Mouse (Mus musculus) lung, adult 2 months (tissue): ENCODE data around the gene Casq2. TPM values are rescaled to one million over a fixed set of nuclear protein-coding genes. Genes with fewer than 3 reads are reported as not detected.
"Not testable (repeated sequence)": the region's sequence is repeated elsewhere in the genome, so short reads cannot be mapped to it uniquely, and the experiment has no call there.

Experiments
- DNase-seq: peaks from one replicate; pipeline ENCODE4 v3.0.0; 2022
- H3K4me1 ChIP-seq: fragments of 200-500 bp; 2 replicates; pipeline ENCODE4 v1.6.1; 2011; ENCODE audit warnings: low read length; ENCODE audit not compliant: control insufficient read depth, insufficient read depth
- H3K4me3 ChIP-seq: fragments of 200-500 bp; replicated peaks from 2 replicates; pipeline ENCODE3; 2011; ENCODE audit warnings: low read depth, mild to moderate bottlenecking, control low read depth, low read length; ENCODE audit errors: extremely low read depth
- CTCF ChIP-seq: fragments of 200-500 bp; IDR thresholded peaks from 2 replicates; pipeline ENCODE4 v1.5.1; 2011; ENCODE audit warnings: mild to moderate bottlenecking, low read length, control low read depth; ENCODE audit not compliant: insufficient read depth
- POLR2A ChIP-seq: fragments of 200-500 bp; IDR thresholded peaks from 2 replicates; pipeline ENCODE4 v1.6.1; 2011; ENCODE audit warnings: low read depth, mild to moderate bottlenecking, control low read depth, low read length, borderline replicate concordance; ENCODE audit errors: extremely low read depth
- WGBS: fragments of 180-500 bp; shearing (Covaris S2); methylation state at CpG from one replicate; pipeline ENCODE4 v1.1.7; 2018; 5-methylcytosine and 5-hydroxymethylcytosine counted together
- polyA plus RNA-seq: library from polyadenylated mRNA; depleted of rRNA; stranded (reverse); fragments of >200 nt; gene quantifications from 2 replicates; pipeline ENCODE4 v1.2.3, GENCODE M21; 2012

The Casq2 gene
- polyA plus RNA-seq, 1 experiment: 10.3 TPM

DNA sequence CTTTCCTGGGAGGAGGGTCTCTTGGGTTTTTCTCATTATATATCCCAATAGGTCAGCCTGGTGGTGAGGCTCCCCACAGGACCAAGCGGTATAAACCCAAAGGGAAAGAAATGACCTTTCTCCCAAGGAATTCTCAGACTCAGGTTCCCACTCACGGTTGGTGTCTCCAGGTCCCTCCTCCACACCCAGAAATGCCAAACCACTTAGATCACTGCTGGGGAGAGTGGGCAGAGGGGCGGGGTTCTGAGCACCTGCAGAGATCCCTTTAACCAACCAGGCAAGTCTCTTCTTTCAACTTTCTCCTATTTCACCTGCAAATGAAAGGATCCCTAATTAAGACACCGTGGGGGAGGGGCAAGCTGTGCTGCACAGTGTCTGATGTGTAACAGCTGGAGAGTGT, 66.7 kb downstream of the Casq2 start:
- Histone ChIP-seq H3K4me1 (peaks cover 2% of the 10 kb centered on the region; the same call in 1 of the 2 replicates), H3K4me3 (no peak overlapping the region)
- no peak for TF ChIP-seq POLR2A
- no peak for TF ChIP-seq CTCF
- peak; percentile 20 for DNase-seq
- 42% methylated on average over 4 of the region's 4 CpGs for WGBS

DNA sequence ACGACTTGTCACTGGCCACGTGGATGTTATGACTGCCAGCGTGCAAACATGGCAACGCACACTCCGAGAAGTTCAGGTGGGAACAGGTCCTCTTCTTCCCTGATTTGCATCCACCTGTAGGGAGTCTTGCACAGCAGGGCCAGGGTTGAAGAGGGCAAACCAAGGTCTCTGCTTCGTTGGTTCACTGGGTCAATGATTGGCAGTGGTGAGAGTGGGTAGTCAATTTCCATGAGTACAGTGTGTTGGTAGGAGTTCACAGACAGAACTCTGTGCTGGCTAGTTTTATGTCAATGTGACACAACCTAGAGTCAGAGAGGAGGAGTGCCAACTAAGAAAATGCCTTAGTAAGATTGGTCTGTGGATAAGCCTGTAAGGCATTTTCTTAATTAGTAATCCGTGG, 67.9 kb downstream of the Casq2 start:
- WGBS: 86% methylated on average over 7 of the region's 7 CpGs
- no peak for DNase-seq
- no peak overlapping the region for H3K4me3 ChIP-seq
- H3K4me1 ChIP-seq: peaks cover 2% of the 10 kb centered on the region; the same call in 1 of the 2 replicates
- TF ChIP-seq CTCF: no peak
- TF ChIP-seq POLR2A: no peak

DNA sequence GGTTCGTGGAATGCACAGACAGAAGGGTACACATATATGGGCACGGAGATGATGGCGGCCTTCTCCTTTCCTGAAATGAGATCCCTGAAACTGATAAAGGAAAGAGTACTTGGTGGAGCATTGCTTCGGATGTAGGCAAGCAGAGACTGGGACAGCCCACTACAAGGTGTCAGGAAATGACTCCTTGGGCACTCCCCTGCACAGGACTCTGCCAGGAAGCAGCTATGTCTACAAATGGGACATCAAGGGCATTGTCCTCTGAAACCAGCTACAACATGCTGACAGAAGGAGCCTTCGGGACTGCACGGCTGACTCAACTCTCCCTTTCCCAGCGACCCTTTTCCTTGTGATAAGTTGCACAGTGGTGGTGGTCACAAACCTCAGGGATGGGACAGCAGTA, 70.5 kb downstream of the Casq2 start:
- DNase-seq: no peak
- H3K4me1 ChIP-seq: peaks cover 4% of the 10 kb centered on the region; the same call in 1 of the 2 replicates
- no peak overlapping the region for H3K4me3 ChIP-seq
- WGBS: 53% methylated on average over 7 of the region's 7 CpGs
- TF ChIP-seq CTCF (no peak), POLR2A (no peak)

GRCm38 (mm10) chr3:102157652-102158051, 71.4 kb downstream of the Casq2 start:
- peaks cover 4% of the 10 kb centered on the region; the same call in 1 of the 2 replicates for H3K4me1 ChIP-seq
- WGBS: 69% methylated on average over 6 of the region's 6 CpGs
- no peak for DNase-seq
- H3K4me3 ChIP-seq: no peak overlapping the region
- TF ChIP-seq POLR2A (no peak), CTCF (no peak)

- no peak for TF ChIP-seq CTCF
- TF ChIP-seq POLR2A: no peak
- WGBS: 65% methylated on average over 14 of the region's 14 CpGs
- DNase-seq: no peak
- peaks cover 4% of the 10 kb centered on the region; the same call in 1 of the 2 replicates for H3K4me1 ChIP-seq
- no peak overlapping the region for H3K4me3 ChIP-seq
Measured at GRCm38 (mm10) chr3:102158759-102159422, 72.7 kb downstream of the Casq2 start.

DNA sequence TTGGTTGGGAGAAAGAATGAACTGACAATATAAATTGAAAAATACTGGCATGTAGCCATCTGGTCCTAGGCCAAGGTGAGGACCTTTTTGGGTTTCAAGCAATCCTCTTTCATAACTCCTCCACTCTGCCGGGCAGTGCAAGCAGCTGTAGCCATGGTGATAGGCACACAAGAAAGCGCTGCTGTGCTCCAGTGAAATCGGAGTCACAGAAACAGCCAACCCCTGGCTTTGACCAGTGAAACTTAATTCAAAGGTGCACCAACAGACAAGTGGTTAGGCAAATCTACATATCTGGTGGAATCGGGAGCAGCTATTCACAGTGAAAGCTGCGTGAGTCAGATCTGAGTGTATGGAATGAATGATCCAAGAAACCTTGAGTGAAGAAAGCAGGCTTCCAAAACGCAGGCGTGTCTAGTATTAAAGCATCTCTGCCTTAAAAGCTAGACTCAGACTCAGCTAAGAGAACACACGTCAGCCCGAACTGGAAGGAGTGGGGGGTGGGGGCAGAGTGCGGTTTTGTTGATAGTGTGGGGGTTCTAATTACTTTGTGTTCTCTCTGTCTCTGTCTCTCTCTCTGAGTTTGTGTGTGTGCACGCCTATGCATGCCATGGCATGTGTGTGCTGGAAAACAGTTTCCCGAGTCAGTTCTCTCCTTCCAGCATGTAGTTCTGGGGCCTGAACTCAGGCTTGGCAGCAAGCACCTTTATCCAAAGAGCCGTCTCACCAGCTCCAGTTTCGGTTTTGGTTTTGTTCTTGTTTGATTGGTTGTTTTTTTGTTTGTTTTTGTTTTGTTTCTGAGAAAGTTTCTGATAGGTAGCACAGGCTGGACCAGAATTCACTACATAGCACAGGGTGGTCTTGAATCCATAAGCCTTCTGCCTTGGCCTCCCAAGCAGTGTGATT, 73.5 kb downstream of the Casq2 start:
- Histone ChIP-seq H3K4me1 (peaks cover 4% of the 10 kb centered on the region; the same call in 1 of the 2 replicates), H3K4me3 (no peak overlapping the region)
- TF ChIP-seq CTCF (no peak), POLR2A (no peak)
- peak; percentile 19 for DNase-seq
- WGBS: 57% methylated on average over 14 of the region's 14 CpGs

GRCm38 (mm10) chr3:102163861-102164260, 77.6 kb downstream of the Casq2 start:
- DNase-seq, H3K4me3 ChIP-seq, H3K4me1 ChIP-seq: not testable (repeated sequence)
- WGBS: 80% methylated on average over 1 of the region's 1 CpGs

- 69% methylated on average over 4 of the region's 4 CpGs for WGBS
- Histone ChIP-seq H3K4me1 (peaks cover 6% of the 10 kb centered on the region; the same call in 1 of the 2 replicates), H3K4me3 (no peak overlapping the region)
- TF ChIP-seq CTCF (no peak), POLR2A (no peak)
- DNase-seq: no peak
Measured at GRCm38 (mm10) chr3:102164911-102165310, 78.7 kb downstream of the Casq2 start.

DNA sequence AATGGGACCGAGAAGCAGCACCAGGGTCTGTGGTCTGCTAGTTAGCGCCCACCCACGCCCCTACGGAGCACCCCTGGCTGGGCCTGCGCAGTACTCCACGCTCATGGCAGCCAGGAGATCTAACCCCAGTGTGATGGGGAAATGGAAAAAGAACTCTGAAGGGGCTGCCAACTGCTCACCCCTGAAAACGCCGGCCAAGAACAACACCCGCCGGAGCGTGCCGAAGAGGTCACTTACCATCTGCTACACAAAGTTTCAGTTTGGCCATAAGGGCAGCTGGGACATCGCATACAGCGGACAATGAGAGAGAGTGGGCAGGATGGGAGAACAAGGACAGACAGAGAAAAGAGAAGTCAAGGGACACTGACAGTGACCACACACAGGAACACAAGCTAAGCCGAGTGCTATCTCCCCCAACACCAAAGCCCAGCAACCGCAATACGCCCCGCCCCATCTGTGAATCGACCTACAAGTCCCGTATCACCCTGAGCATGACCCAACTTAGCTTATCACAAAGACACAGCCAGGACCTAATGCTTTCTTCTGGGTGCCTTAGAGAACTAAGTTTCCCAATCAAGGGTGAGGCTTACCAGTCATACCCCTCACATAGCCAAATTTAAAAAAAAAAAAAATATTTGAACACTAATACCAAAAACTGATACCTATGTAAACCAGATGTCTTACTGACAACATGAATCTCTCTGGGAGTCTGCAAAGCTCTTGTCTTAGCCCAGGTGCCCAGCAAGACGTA, 79.5 kb downstream of the Casq2 start:
- no peak for DNase-seq
- WGBS: 76% methylated on average over 21 of the region's 21 CpGs
- TF ChIP-seq POLR2A (no peak), CTCF (no peak)
- peaks cover 6% of the 10 kb centered on the region; the same call in 1 of the 2 replicates for H3K4me1 ChIP-seq
- no peak overlapping the region for H3K4me3 ChIP-seq

- whole genome bisulfite sequencing: 80% methylated on average over 4 of the region's 4 CpGs
- TF ChIP-seq CTCF: no peak
- TF ChIP-seq POLR2A: no peak
- no peak overlapping the region for H3K4me3 ChIP-seq
- H3K4me1 ChIP-seq: peaks cover 6% of the 10 kb centered on the region; the same call in 1 of the 2 replicates
- no peak for DNase-seq
Measured at GRCm38 (mm10) chr3:102166287-102166620, 80.0 kb downstream of the Casq2 start.
